Mouse (Mus musculus): Measurements from ENCODE around the gene Ms4a18.

GRCm38 (mm10) chr19:10948416-10948815 lies 69.4 kb downstream of the Ms4a18 start:
- TF ChIP-seq CTCF (IDR thresholded peaks at IDR 0.05; ENCODE audit: low read depth, low read length): no peak
- no peak for TF ChIP-seq POLR2A (IDR thresholded peaks at IDR 0.05; ENCODE audit: insufficient read depth, low read length)
